Mouse (Mus musculus) spleen, adult 2 months (tissue): ENCODE measurements around the gene Itgb5.

Experiments
- CTCF ChIP-seq: fragments of 200-500 bp; IDR thresholded peaks from 2 replicates; pipeline ENCODE4 v1.5.1; 2011; ENCODE audit warnings: mild to moderate bottlenecking, inconsistent platforms; ENCODE audit not compliant: insufficient read depth, insufficient read length, insufficient replicate concordance; ENCODE audit errors: extremely low read depth
- POLR2A ChIP-seq: fragments of 200-500 bp; IDR thresholded peaks from 2 replicates; pipeline ENCODE4 v1.6.1; 2011; ENCODE audit warnings: low read depth, low read length, inconsistent platforms

- no peak for TF ChIP-seq POLR2A
- no peak for TF ChIP-seq CTCF
Measured at GRCm38 (mm10) chr16:33878041-33878783, 48.7 kb downstream of the Itgb5 start.
